Mouse (Mus musculus) liver, embryonic 13.5 days (tissue): ENCODE data around the gene Sv2b. TPM values are rescaled to one million over a fixed set of nuclear protein-coding genes. Genes with fewer than 3 reads are reported as not detected.

Experiments used
- ATAC-seq: fragments of 200-750 bp; cut with Nextera tagmentation; 2 replicates; pipeline ENCODE4 v1.8.0; 2017; ENCODE audit warnings: low read depth, mild to moderate bottlenecking, moderate number of reproducible peaks, moderate library complexity
- DNase-seq: peaks from one replicate; pipeline ENCODE4 v3.0.0; 2022
- H3K27ac ChIP-seq: fragments of 300-500 bp; sonication (generic); 2 replicates; pipeline ENCODE4 v1.5.1; 2015; ENCODE audit warnings: moderate library complexity, mild to moderate bottlenecking, inconsistent platforms
- H3K27me3 ChIP-seq: fragments of 300-500 bp; sonication (generic); 2 replicates; pipeline ENCODE4 v1.6.1; 2015; ENCODE audit warnings: mild to moderate bottlenecking, inconsistent platforms
- H3K36me3 ChIP-seq: fragments of 300-500 bp; sonication (generic); 2 replicates; pipeline ENCODE4 v1.6.1; 2015; ENCODE audit warnings: mild to moderate bottlenecking, inconsistent platforms
- H3K4me1 ChIP-seq: fragments of 300-500 bp; sonication (generic); replicated peaks from 2 replicates; pipeline ENCODE4 v1.6.1; 2015; ENCODE audit warnings: inconsistent platforms
- H3K4me2 ChIP-seq: fragments of 300-500 bp; sonication (generic); 2 replicates; pipeline ENCODE4 v1.6.1; 2015; ENCODE audit warnings: inconsistent platforms, mild to moderate bottlenecking, moderate library complexity
- H3K4me3 ChIP-seq: fragments of 300-500 bp; sonication (generic); replicated peaks from 2 replicates; pipeline ENCODE4 v1.5.1; 2015; ENCODE audit warnings: mild to moderate bottlenecking, inconsistent platforms
- H3K9ac ChIP-seq: fragments of 300-500 bp; sonication (generic); 2 replicates; pipeline ENCODE4 v1.6.1; 2015; ENCODE audit warnings: mild to moderate bottlenecking, inconsistent platforms
- H3K9me3 ChIP-seq: fragments of 300-500 bp; sonication (generic); replicated peaks from 2 replicates; pipeline ENCODE4 v1.6.1; 2016; ENCODE audit warnings: inconsistent platforms
- WGBS: fragments of 180-500 bp; shearing (Covaris S2); methylation state at CpG from one replicate; pipeline ENCODE4 v1.1.7; 2015; ENCODE audit not compliant: insufficient replicate concordance; 5-methylcytosine and 5-hydroxymethylcytosine counted together
- polyA plus RNA-seq: library from polyadenylated mRNA; unstranded; fragments of >200 nt; fragmentation: Nextera tagmentation; extraction: Ambion mirVana; gene quantifications from 2 replicates; pipeline ENCODE4 v1.2.1, GENCODE M21; 2015

Sv2b gene
- polyA plus RNA-seq, 1 experiment from 2014 or later, result 0.06 TPM

DNA sequence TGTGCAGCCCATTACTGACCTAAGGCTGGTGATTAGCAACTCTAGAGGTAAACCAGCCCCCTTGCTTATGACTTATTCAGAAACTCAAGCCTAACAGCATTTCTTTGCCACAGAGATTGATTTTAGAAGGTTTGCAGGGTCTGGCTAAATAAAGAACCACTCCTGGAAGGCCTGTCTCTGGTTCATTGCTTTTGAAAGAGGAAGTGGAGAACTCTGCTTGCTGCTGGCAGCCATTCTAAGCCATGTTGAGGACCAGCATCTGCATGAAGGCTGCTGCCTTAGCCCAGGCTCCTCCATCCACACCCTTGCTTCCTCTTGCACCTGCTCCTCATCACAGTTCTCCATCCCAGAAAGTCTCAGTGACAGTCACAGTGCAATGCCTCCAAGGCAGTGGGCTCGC, 9.3 kb upstream of the Sv2b start:
- WGBS, result 72% methylated on average over 1 of the region's 1 CpGs
- no peaks in the 10 kb centered on the region for H3K4me1 ChIP-seq

DNA sequence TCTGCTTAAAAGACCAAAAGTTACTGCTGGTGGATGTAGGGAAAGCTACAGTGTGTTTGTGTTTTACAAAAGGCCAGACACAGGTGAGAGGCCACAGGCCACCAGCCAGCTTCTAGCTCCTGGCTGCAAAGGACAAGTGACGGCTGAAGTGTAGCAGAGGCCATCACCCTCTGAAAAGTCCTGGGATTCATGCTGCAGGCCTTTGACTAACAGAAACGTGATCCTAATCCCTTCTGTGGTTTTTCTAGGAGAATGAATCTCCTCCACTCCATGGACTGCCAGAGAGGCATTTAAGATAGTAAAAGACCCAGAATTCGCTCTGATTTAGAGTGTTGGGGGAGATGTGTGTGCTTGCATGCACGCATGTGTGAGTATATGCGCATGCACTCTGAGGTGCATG, 5.8 kb upstream of the Sv2b start:
- Histone ChIP-seq H3K4me1 (no peaks in the 10 kb centered on the region), H3K9me3 (no peaks in the 10 kb centered on the region), H3K9ac (no peak overlapping the region), H3K27ac (no peak overlapping the region), H3K4me2 (no peak overlapping the region), H3K36me3 (no peaks in the 10 kb centered on the region), H3K27me3 (peaks cover 9% of the 10 kb centered on the region), H3K4me3 (no peak overlapping the region)
- DNase-seq, result no peak
- WGBS, result 59% methylated on average over 5 of the region's 5 CpGs
- ATAC-seq, result no peak

More for the DNA sequence above, 9.3 kb upstream of the Sv2b start:
- Histone ChIP-seq H3K27ac (no peak overlapping the region), H3K36me3 (no peaks in the 10 kb centered on the region), H3K9me3 (no peaks in the 10 kb centered on the region), H3K9ac (no peak overlapping the region), H3K4me3 (no peak overlapping the region), H3K4me2 (no peak overlapping the region), H3K27me3 (no peaks in the 10 kb centered on the region)
- DNase-seq (no peak), ATAC-seq (no peak)

DNA sequence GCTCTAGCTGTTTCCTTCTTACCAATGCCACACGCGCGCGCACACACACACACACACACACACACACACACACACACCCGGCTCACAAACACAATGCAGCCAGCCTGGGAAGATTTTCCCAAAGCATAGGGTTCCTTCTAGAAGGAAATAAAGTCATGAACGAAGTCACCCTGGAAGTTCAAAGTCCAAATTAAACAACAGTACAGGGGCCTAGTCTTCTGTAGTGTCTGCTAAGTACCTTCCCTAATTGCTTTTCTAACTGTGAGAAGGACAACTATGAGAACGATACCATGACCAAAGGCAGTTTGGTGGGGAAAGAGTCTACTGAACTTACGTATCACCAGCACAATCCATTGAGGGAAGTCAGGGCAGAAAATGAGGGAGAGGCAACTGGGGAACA, 508 bp upstream of the Sv2b start:
- DNase-seq, result no peak
- ATAC-seq, result no peak
- Histone ChIP-seq H3K9me3 (no peaks in the 10 kb centered on the region), H3K4me3 (no peak overlapping the region), H3K27me3 (peaks cover 44% of the 10 kb centered on the region), H3K4me2 (no peak overlapping the region), H3K4me1 (no peaks in the 10 kb centered on the region), H3K36me3 (no peaks in the 10 kb centered on the region), H3K27ac (no peak overlapping the region), H3K9ac (no peak overlapping the region)
- 72% methylated on average over 8 of the region's 8 CpGs for WGBS

DNA sequence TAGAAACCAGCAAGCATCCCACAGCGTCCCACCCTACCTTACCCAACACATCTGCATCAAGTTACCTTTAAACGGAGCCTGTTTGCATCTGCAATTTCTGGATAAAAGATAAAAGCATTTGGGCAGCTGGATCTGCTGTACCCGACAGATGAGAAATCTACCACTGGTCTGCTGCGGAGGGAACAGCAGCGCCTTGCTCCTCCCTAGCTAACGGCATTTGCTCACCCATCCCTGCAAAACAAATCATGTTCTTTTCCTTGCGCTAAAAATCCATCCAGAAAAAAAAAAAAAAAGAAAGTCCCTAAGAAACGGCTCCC, 964 bp downstream of the Sv2b start:
- WGBS, result 13% methylated on average over 8 of the region's 8 CpGs
- Histone ChIP-seq H3K27me3 (peaks cover 44% of the 10 kb centered on the region), H3K9me3 (no peaks in the 10 kb centered on the region), H3K4me2 (peak overlapping the region; percentile 57), H3K4me3 (no peak overlapping the region), H3K36me3 (no peaks in the 10 kb centered on the region), H3K27ac (no peak overlapping the region), H3K4me1 (no peaks in the 10 kb centered on the region), H3K9ac (no peak overlapping the region)
- no peak for DNase-seq
- ATAC-seq, result no peak

DNA sequence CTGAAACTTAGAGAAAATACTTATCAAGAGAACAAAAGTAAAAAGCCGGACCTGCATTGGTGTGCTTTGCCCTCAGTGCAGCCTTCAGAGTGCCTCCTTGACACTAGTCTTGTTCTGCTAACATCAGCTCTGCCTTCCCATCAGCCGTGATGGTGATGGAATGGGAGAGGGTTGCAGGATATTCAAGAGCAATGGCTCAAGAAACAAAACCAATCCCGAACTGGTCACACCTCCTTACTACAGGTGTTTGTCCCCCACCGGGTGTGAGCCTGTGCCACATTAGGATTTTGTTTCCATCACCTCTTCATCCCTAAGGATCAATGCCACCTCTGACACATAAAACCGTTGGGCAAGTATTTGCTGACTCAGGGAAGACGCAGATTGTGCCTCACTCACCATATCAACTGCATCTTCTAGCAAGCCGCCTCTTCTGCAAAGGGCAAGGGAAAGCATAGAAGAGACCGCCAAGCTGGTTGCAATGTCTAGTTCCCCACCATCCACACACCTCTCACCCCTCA, 1.4 kb downstream of the Sv2b start:
- H3K9me3 ChIP-seq, result no peaks in the 10 kb centered on the region
- H3K27me3 ChIP-seq, result peaks cover 44% of the 10 kb centered on the region
- no peaks in the 10 kb centered on the region for H3K36me3 ChIP-seq
- H3K4me2 ChIP-seq, result no peak overlapping the region
- no peak overlapping the region for H3K27ac ChIP-seq
- DNase-seq (no peak), ATAC-seq (no peak)
- no peak overlapping the region for H3K9ac ChIP-seq
- no peak overlapping the region for H3K4me3 ChIP-seq
- WGBS, result 39% methylated on average over 8 of the region's 8 CpGs
- no peaks in the 10 kb centered on the region for H3K4me1 ChIP-seq

DNA sequence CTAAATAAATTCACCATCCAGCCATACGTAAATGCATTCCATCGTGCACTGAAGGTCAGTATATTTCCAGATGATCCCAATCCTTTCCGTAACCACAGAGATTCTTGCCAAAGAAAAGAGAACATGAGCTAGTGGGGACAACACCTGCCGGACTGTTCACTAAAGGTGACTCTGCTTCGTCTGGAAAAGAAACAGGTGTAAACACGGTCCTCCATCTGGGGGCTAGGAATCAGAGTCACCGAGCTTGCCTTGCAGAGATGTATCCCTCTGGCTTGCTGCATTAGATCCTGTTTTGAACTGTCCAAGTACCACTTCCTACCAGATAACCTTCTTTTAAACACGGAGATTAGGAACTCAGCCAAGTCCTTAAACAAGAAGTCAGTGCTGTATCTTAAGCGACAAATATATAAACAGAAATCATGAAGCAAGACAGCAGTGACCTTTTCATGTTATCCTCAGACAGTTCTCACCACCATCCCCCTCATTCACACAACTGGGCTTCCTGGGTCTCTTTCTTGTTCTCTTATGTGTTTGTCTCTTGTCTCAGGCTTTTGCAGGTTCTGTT, 3.1 kb downstream of the Sv2b start:
- H3K36me3 ChIP-seq, result no peaks in the 10 kb centered on the region
- H3K9ac ChIP-seq, result no peak overlapping the region
- H3K27me3 ChIP-seq, result peaks cover 44% of the 10 kb centered on the region
- DNase-seq (no peak), ATAC-seq (no peak)
- H3K9me3 ChIP-seq, result no peaks in the 10 kb centered on the region
- no peak overlapping the region for H3K4me3 ChIP-seq
- 68% methylated on average over 9 of the region's 9 CpGs for WGBS
- no peak overlapping the region for H3K4me2 ChIP-seq
- no peaks in the 10 kb centered on the region for H3K4me1 ChIP-seq
- H3K27ac ChIP-seq, result no peak overlapping the region

DNA sequence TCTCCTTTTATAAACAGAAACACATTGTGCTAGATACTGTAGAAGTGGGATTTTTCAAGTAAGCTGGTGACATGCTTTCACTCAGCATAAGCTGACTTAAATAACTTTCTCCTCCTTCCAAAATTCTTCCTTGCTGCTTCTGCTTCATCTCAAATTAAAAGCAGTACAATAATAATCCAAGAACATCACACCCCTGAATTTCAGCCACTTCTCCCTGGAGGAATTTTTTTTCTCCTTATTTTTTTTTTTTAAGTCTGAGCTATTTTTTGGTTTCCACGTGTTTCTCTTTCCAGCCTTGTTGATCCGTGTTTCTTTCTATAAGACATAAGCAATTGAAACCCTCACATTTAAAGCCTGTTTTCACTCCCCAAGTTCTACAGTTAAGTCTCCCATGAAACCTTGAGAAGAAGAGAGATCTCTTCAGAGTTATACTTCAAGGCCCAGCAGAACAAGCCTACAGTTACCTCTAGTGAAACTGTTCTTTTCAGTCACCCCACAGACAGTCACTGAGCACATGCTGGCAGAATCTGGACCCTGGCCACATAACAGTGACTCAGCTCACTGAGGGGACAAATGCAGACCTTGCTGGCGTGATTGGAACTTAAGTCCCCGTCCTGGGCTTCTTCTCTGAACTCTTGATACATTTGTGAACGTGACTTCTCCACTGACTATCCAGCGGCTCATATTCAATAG, 6.4 kb downstream of the Sv2b start:
- Histone ChIP-seq H3K27ac (no peak overlapping the region), H3K4me1 (no peaks in the 10 kb centered on the region), H3K9me3 (no peaks in the 10 kb centered on the region), H3K4me3 (no peak overlapping the region), H3K36me3 (no peaks in the 10 kb centered on the region), H3K4me2 (no peak overlapping the region), H3K9ac (no peak overlapping the region), H3K27me3 (peaks cover 14% of the 10 kb centered on the region)
- ATAC-seq, result no peak
- 55% methylated on average over 6 of the region's 6 CpGs for whole genome bisulfite sequencing
- DNase-seq, result no peak

DNA sequence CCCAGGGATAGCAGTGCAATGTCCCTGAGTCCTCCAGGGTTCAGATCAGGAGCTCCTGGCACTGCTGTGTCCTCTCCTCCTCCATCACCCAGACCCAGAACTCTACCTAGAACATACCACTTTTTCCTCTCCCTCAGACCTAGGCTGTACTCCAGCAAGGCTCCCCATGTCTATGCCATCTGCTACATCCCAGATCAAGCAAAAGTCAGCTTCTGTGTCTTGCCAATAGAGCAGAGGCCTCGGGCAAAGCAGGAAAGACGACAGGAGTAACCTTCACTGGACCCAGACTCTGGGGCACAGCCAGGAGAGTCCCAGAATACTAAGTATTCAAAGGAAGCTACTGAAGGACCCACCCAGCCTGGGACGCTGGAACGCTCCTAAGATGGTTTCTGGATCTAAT, 9.8 kb downstream of the Sv2b start:
- Histone ChIP-seq H3K4me2 (no peak overlapping the region), H3K4me1 (no peaks in the 10 kb centered on the region), H3K27ac (no peak overlapping the region), H3K27me3 (no peaks in the 10 kb centered on the region), H3K36me3 (no peaks in the 10 kb centered on the region), H3K4me3 (no peak overlapping the region), H3K9ac (no peak overlapping the region), H3K9me3 (no peaks in the 10 kb centered on the region)
- WGBS, result 65% methylated on average over 4 of the region's 4 CpGs
- ATAC-seq, result no peak
- no peak for DNase-seq

DNA sequence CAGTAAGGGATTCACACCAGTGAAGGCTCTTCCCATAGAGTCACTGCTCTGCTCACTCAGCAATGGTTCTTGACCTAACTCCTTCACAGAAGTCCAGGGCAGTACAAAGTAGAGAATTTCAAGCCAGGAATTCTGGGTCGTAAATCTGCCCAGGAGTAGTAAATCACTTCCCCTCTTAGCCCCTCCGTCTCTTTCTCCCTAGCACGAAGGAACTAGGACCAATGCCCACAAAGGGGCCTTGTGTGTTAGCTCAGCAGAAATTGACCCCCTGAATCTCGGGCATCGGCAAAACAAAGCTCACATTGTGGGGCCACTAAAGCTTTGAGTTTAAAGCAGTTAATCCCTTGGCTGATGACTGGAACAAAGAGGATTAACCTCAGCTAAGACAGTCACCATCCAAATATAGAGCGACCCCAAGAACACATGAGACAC, 12.4 kb downstream of the Sv2b start:
- ATAC-seq, result no peak
- Histone ChIP-seq H3K36me3 (no peaks in the 10 kb centered on the region), H3K4me3 (no peak overlapping the region), H3K4me2 (no peak overlapping the region), H3K27ac (no peak overlapping the region), H3K9me3 (no peaks in the 10 kb centered on the region), H3K27me3 (no peaks in the 10 kb centered on the region), H3K4me1 (no peaks in the 10 kb centered on the region), H3K9ac (no peak overlapping the region)
- WGBS, result 34% methylated on average over 6 of the region's 6 CpGs
- DNase-seq, result no peak

DNA sequence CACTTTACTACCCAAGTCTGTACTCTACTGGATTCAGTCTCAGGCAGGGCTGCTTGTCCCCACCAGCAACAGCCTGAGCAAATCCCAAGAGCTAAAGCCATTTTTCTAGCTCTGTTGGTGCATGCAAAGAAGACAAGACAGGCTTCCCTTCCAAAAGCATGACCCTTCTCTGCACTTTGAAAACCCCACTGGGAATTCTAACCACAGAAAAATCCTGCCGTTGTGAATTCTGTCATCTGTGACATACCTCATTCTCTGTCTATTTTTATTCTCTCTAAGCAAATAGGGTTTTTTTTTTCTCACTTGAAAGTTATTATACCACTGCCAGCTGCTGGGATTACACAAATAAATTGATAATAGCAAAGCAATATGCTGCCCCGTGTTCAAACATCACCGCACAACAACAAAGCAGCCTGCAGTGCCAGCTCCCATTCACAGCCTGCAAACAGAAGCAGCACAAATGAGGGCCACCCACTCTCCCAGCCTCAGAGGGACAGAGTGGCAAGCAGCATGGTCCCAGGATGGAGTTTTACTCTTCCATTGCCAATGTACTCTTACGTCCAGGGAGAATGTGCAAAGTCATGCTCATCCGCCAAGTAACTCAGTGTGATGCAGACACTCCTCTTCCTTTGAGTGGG, 13.7 kb downstream of the Sv2b start:
- 64% methylated on average over 5 of the region's 5 CpGs for WGBS
- no peak overlapping the region for H3K27ac ChIP-seq
- H3K27me3 ChIP-seq, result no peaks in the 10 kb centered on the region
- no peaks in the 10 kb centered on the region for H3K4me1 ChIP-seq
- no peak overlapping the region for H3K4me3 ChIP-seq
- H3K4me2 ChIP-seq, result no peak overlapping the region
- DNase-seq (no peak), ATAC-seq (no peak)
- H3K36me3 ChIP-seq, result no peaks in the 10 kb centered on the region
- no peak overlapping the region for H3K9ac ChIP-seq
- no peaks in the 10 kb centered on the region for H3K9me3 ChIP-seq

DNA sequence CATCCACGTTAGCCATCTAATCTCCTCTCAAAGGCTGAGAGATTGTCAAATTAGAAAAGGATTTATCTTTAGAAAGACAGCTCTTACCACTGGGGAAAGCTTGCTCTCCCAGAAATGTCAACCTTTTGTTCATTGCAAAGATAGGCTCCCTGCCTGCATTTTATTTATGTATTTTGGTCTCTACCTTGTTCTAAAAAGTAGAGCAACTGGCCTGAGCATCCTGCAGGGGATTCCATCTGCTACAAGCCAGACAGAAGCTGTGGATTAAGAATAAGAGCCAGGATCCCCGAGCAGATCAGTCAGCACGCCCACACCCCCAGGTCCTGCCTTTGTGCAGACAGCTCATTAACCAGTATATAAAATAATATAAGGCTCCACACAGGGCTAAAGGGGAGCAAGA, 16.8 kb downstream of the Sv2b start:
- H3K9me3 ChIP-seq, result no peaks in the 10 kb centered on the region
- H3K36me3 ChIP-seq, result no peaks in the 10 kb centered on the region
- no peak overlapping the region for H3K4me3 ChIP-seq
- ATAC-seq (no peak), DNase-seq (no peak)
- H3K4me1 ChIP-seq, result no peaks in the 10 kb centered on the region
- 43% methylated on average over 3 of the region's 3 CpGs for WGBS
- no peak overlapping the region for H3K4me2 ChIP-seq
- H3K27ac ChIP-seq, result no peak overlapping the region
- no peak overlapping the region for H3K9ac ChIP-seq
- no peaks in the 10 kb centered on the region for H3K27me3 ChIP-seq

DNA sequence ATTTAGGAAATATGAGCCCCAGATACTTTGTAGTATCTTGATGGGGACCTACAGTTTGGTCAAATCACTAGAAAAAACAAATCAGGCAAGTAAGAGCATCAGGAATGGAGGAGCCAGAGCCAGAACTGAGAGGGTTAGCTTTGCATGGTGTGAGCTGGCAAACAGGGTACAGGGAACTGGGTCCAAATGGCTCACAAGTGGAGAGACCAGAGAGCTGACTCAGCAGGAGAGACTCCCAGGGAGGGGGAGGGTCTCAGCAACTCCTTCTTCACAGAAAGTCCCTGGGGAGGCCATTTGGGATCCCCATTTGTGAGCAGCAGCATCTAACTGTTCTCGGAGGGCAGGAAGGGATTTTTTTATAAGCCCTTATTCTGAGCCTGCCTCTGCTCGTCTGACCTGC, 18.5 kb downstream of the Sv2b start:
- H3K4me3 ChIP-seq, result no peak overlapping the region
- H3K9ac ChIP-seq, result no peak overlapping the region
- ATAC-seq, result no peak
- no peaks in the 10 kb centered on the region for H3K9me3 ChIP-seq
- 25% methylated on average over 2 of the region's 2 CpGs for WGBS
- no peak overlapping the region for H3K27ac ChIP-seq
- DNase-seq, result no peak
- no peaks in the 10 kb centered on the region for H3K4me1 ChIP-seq
- no peaks in the 10 kb centered on the region for H3K36me3 ChIP-seq
- H3K27me3 ChIP-seq, result no peaks in the 10 kb centered on the region
- no peak overlapping the region for H3K4me2 ChIP-seq
